Mouse (Mus musculus) lung, postnatal 0 days (tissue): ENCODE measurements around the gene Trim61. TPM values are rescaled to one million over a fixed set of nuclear protein-coding genes. Genes with fewer than 3 reads are reported as not detected.
"Not testable (repeated sequence)": the region's sequence is repeated elsewhere in the genome, so short reads cannot be mapped to it uniquely, and the experiment has no call there.

Experiments
- ATAC-seq: fragments of 200-750 bp; cut with Nextera tagmentation; 2 replicates; pipeline ENCODE4 v1.8.0; 2017; ENCODE audit warnings: moderate library complexity
- DNase-seq: peaks from one replicate; pipeline ENCODE4 v3.0.0-alpha.2; 2016; ENCODE audit warnings: low spot score
- H3K27ac ChIP-seq: fragments of 300-500 bp; sonication (generic); 2 replicates; pipeline ENCODE4 v1.5.1; 2014; ENCODE audit warnings: antibody characterized with exemption, mild to moderate bottlenecking, low read length, mixed read lengths
- H3K27me3 ChIP-seq: fragments of 300-500 bp; sonication (generic); replicated peaks from 2 replicates; pipeline ENCODE4 v1.6.1; 2014; ENCODE audit warnings: low read length, mixed read lengths; ENCODE audit not compliant: insufficient read depth
- H3K36me3 ChIP-seq: fragments of 300-500 bp; sonication (generic); 2 replicates; pipeline ENCODE4 v1.6.1; 2014; ENCODE audit warnings: low read length, mixed read lengths; ENCODE audit not compliant: insufficient read depth
- H3K4me1 ChIP-seq: fragments of 300-500 bp; sonication (generic); 2 replicates; pipeline ENCODE4 v1.6.1; 2014; ENCODE audit warnings: antibody characterized with exemption, low read depth, low read length, mixed read lengths; ENCODE audit not compliant: insufficient read depth
- H3K4me2 ChIP-seq: fragments of 300-500 bp; sonication (generic); replicated peaks from 2 replicates; pipeline ENCODE4 v1.6.1; 2014; ENCODE audit warnings: low read depth, mild to moderate bottlenecking, low read length, moderate library complexity, mixed read lengths
- H3K4me3 ChIP-seq: fragments of 300-500 bp; sonication (generic); 2 replicates; pipeline ENCODE4 v1.5.1; 2014; ENCODE audit warnings: low read depth, low read length
- H3K9ac ChIP-seq: fragments of 300-500 bp; sonication (generic); replicated peaks from 2 replicates; pipeline ENCODE4 v1.6.1; 2014; ENCODE audit warnings: low read depth, mild to moderate bottlenecking
- H3K9me3 ChIP-seq: fragments of 300-500 bp; sonication (generic); 2 replicates; pipeline ENCODE4 v1.6.1; 2016; ENCODE audit warnings: low read length, mixed read lengths
- CTCF ChIP-seq: IDR thresholded peaks from 2 replicates; pipeline ENCODE4 v1.5.1; 2016; ENCODE audit warnings: antibody characterized with exemption, mild to moderate bottlenecking
- EP300 ChIP-seq: IDR thresholded peaks from 2 replicates; pipeline ENCODE4 v1.6.1; 2016; ENCODE audit warnings: antibody characterized with exemption, mild to moderate bottlenecking, control low read depth
- WGBS: fragments of 180-500 bp; shearing (Covaris S2); extraction: QIAGEN DNeasy Blood & Tissue Kit; methylation state at CpG from one replicate; pipeline ENCODE4 v1.1.7; 2014; 5-methylcytosine and 5-hydroxymethylcytosine counted together
- polyA plus RNA-seq: library from polyadenylated mRNA; unstranded; fragments of >200 nt; fragmentation: Nextera tagmentation; extraction: Ambion mirVana; gene quantifications from 2 replicates; pipeline ENCODE4 v1.2.1, GENCODE M21; 2015

The Trim61 gene
- polyA plus RNA-seq, 1 experiment from 2014 or later: not detected

DNA sequence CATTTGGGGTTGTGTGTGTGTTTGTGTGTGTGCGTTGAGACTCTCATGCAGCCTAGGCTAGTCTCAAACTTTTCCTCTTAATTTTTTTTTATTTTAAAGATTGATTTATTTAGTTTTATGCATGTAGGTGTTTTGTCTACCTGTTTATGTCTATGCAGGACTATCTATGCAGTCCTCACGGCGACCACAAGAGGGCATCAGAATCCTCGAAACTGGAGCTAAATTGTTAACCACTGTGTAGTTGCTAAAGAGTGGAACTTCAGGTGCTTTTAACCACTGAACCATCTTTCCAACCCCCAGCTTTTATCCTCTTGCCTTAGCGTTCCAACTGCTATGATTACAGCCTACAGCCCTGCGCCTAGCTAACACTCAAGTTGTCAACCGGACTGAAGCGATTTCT is 4.2 kb upstream of the Trim61 start:
- H3K4me3 ChIP-seq: no peak overlapping the region
- no peak for ATAC-seq
- H3K27ac ChIP-seq: no peak overlapping the region
- H3K4me2 ChIP-seq: no peak overlapping the region
- H3K27me3 ChIP-seq: no peaks in the 10 kb centered on the region
- TF ChIP-seq CTCF: peak; percentile 83
- no peak for TF ChIP-seq EP300
- peak; percentile 38 for DNase-seq
- no peaks in the 10 kb centered on the region for H3K36me3 ChIP-seq
- H3K9me3 ChIP-seq: no peaks in the 10 kb centered on the region
- 50% methylated on average over 8 of the region's 8 CpGs for WGBS
- H3K4me1 ChIP-seq: no peaks in the 10 kb centered on the region
- H3K9ac ChIP-seq: no peak overlapping the region

- not testable (repeated sequence) for H3K9me3 ChIP-seq, DNase-seq, H3K36me3 ChIP-seq, ATAC-seq, H3K4me1 ChIP-seq, H3K4me2 ChIP-seq, H3K4me3 ChIP-seq, H3K9ac ChIP-seq, H3K27me3 ChIP-seq, H3K27ac ChIP-seq
- WGBS: 81% methylated on average over 6 of the region's 6 CpGs
Observed at GRCm38 (mm10) chr8:65007616-65008015, 10.7 kb downstream of the Trim61 start.

DNA sequence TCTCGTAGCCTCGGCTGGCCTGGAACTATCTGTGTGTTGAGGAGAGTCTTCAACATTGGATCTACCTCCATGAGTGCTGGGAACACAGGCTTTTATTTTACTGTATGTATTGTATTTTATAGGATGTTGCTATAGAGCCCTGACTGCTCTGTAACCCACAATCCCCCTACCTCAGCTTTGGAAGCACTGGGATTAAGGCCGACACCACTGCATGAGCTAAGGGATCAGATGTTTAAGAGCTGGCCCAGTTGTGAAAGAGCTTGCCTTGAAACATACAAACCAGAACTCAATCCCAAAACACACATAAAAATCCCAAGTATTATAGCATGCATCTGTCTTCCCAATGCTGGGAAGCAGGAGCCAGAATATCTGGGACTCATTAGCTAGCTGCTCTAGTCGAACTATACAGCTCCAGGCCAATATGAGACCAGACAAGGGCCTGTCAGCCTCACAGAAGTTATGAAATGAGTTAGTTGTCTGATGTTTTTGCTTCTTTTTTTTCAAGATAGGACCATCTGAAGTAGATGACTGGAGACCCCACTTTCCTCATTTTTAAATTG is 19.4 kb downstream of the Trim61 start:
- no peaks in the 10 kb centered on the region for H3K36me3 ChIP-seq
- H3K4me2 ChIP-seq: no peak overlapping the region
- no peaks in the 10 kb centered on the region for H3K27me3 ChIP-seq
- H3K27ac ChIP-seq: no peak overlapping the region
- H3K9ac ChIP-seq: no peak overlapping the region
- no peak overlapping the region for H3K4me3 ChIP-seq
- ATAC-seq (no peak), DNase-seq (no peak)
- H3K9me3 ChIP-seq: no peaks in the 10 kb centered on the region
- no peaks in the 10 kb centered on the region for H3K4me1 ChIP-seq
- TF ChIP-seq EP300 (no peak), CTCF (no peak)
- WGBS: 82% methylated on average over 4 of the region's 4 CpGs

GRCm38 (mm10) chr8:64987731-64988130 is 30.6 kb downstream of the Trim61 start, which contains the start of gene Trim75:
Gene Trim75 (minus strand): TSS chr8:64987831.
- no peaks in the 10 kb centered on the region for H3K4me1 ChIP-seq
- TF ChIP-seq CTCF: no peak
- H3K4me2 ChIP-seq: no peak within 1 kb of the TSS
- no peaks in the 10 kb centered on the region for H3K36me3 ChIP-seq
- ATAC-seq (no peak), DNase-seq (no peak)
- 76% methylated on average over 4 of the region's 4 CpGs for WGBS
- H3K4me3 ChIP-seq: no peak within 1 kb of the TSS
- H3K9me3 ChIP-seq: no peaks in the 10 kb centered on the region
- no peaks in the 10 kb centered on the region for H3K27me3 ChIP-seq
- H3K27ac ChIP-seq: no peak within 1 kb of the TSS
- no peak within 1 kb of the TSS for H3K9ac ChIP-seq

DNA sequence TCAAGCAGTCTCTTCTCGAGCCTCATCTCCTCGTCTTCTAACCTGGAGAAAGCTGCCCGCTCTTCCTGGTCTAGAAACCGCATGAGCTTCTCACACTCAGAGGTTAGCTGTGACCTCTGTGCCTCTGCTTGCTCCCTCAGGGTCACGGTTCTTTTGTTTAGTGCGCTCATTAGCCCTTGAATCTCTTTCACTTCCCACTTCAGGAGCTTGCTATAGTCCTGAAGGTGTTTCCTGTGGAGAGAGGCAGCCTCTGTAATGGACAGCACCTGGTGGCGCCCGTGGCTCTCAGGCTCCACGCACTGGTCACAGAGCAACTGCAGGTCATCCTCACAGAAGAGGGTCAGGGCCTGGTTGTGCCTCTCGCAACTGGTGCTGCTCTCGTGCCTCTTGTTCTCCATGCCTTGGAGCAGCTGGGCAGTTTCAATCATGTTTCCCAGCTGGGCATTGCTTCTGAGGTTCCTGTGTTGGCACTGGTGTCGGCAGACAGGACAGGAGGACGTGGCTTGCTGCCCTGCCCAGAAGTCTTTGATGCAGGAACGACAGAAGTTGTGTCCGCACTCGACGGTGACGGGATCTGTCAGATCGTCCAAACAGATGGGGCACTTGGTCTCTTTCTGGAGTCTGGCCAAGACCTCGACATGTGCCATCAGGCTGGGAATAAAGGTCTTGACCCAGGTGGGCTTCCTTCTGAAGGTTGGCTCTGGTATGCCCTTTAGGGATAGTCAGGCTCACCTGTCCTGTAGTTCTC is 35.0 kb downstream of the Trim61 start:
- Histone ChIP-seq H3K9ac (no peak overlapping the region), H3K27me3 (no peaks in the 10 kb centered on the region), H3K27ac (no peak overlapping the region), H3K4me2 (no peak overlapping the region), H3K4me1 (no peaks in the 10 kb centered on the region), H3K9me3 (no peaks in the 10 kb centered on the region), H3K36me3 (no peaks in the 10 kb centered on the region), H3K4me3 (no peak overlapping the region)
- TF ChIP-seq EP300 (no peak), CTCF (no peak)
- ATAC-seq (no peak), DNase-seq (no peak)
- WGBS: 53% methylated on average over 20 of the region's 20 CpGs

Other genes starting within 250 kb of the Trim61 start
- 12.6 and 14.0 TPM in 2 replicates for gene Klhl2, start 168.5 kb downstream of the Trim61 start, polyA plus RNA-seq
- gene Tmem192, start 71.3 kb downstream of the Trim61 start, polyA plus RNA-seq: 26.4 and 34.4 TPM in 2 replicates
- not detected in 2 replicates for gene Trim75, start 30.7 kb downstream of the Trim61 start, polyA plus RNA-seq
- not detected in 2 replicates for gene Trim60, start 61 bp upstream of the Trim61 start, polyA plus RNA-seq
- gene Apela, start 18.8 kb upstream of the Trim61 start, polyA plus RNA-seq: 0.58 and 0.77 TPM in 2 replicates
- not detected in 2 replicates for gene Gm10663, start 56.5 kb upstream of the Trim61 start, polyA plus RNA-seq
- gene BC030870, start 111.0 kb upstream of the Trim61 start, polyA plus RNA-seq: 4.3 and 5.8 TPM in 2 replicates